Mouse (Mus musculus): Measurements from ENCODE around the gene Scn5a. TPM values are rescaled to one million over a fixed set of nuclear protein-coding genes. Genes with fewer than 3 reads are reported as not detected.

Gene Scn5a
- total and polyA plus RNA-seq, 2 experiments from 2014 or later = 0.38 to 1.2 TPM

DNA sequence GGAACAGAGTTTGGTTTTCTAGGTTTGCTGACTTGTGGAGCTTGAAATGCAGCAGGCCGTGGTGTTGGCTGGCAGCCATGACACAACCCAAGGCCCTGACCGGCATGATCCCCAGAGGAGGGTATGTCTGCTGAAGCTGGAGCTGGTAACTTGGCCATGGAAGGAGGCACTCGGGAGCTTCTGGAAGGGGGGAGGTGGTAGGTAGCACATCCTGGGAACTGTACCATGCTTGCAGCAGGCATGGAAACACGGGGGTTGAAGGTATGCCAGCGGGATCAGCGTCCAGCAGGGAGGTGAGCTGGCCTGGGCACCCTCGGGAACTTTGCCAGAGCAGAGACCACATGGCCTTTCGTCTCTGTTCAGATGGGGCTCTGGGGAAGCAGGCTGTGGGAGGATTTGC is 55.5 kb downstream of the Scn5a start:
- H3K27me3 ChIP-seq (ENCODE audit: insufficient read depth, low read length) = peaks cover 62% of the 10 kb centered on the region
- no peaks in the 10 kb centered on the region for H3K4me1 ChIP-seq (ENCODE audit: insufficient read depth, low read length)
- 86% methylated on average over 8 of the region's 8 CpGs for WGBS
- H3K27ac ChIP-seq (ENCODE audit: low read depth, low read length) = no peak overlapping the region
- TF ChIP-seq CTCF (IDR thresholded peaks at IDR 0.05) = no peak
- H3K36me3 ChIP-seq (ENCODE audit: insufficient read depth, low read length) = no peaks in the 10 kb centered on the region
- ATAC-seq (ENCODE audit: low FRiP score) (no peak), DNase-seq (ENCODE audit: low spot score) (no peak)
- no peak overlapping the region for H3K9ac ChIP-seq (replicated peaks; ENCODE audit: low read length, poor library complexity, severe bottlenecking)
- no peak overlapping the region for H3K4me2 ChIP-seq (ENCODE audit: low read depth, low read length, poor library complexity, severe bottlenecking)
- H3K4me3 ChIP-seq (ENCODE audit: low read depth, low read length) = no peak overlapping the region
- no peaks in the 10 kb centered on the region for H3K9me3 ChIP-seq (ENCODE audit: low read length)

DNA sequence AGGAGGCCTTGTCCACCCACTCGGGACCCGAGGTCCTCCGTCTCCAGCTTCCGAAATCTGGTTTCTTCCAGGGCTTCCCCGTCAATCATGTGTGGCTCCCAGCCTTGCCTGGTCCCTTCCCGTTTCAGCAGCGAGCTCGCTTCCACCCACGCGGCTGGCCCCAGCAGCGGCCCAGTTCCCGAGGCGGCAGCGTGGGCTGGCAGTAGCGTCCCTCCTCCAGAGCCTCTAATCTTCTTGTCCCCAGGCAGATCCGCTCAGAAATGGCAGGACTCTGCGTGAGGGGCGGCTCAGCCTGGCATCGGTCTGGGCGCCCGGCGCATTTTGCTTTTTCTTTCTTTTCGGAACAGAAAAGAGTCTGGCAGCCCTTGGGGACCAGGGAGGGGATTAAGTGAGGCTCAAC is 59.7 kb downstream of the Scn5a start:
- Histone ChIP-seq H3K27ac (ENCODE audit: low read depth, low read length) (no peak overlapping the region), H3K4me3 (ENCODE audit: low read depth, low read length) (no peak overlapping the region), H3K4me1 (ENCODE audit: insufficient read depth, low read length) (no peaks in the 10 kb centered on the region), H3K36me3 (ENCODE audit: insufficient read depth, low read length) (no peaks in the 10 kb centered on the region), H3K9ac (replicated peaks; ENCODE audit: low read length, poor library complexity, severe bottlenecking) (0 out of 2 replicates have a peak overlapping the region, but pooled peaks have one; percentile 5), H3K4me2 (ENCODE audit: low read depth, low read length, poor library complexity, severe bottlenecking) (no peak overlapping the region), H3K27me3 (ENCODE audit: insufficient read depth, low read length) (peaks cover 54% of the 10 kb centered on the region), H3K9me3 (ENCODE audit: low read length) (no peaks in the 10 kb centered on the region)
- WGBS = 32% methylated on average over 23 of the region's 23 CpGs
- no peak for ATAC-seq (ENCODE audit: low FRiP score)
- DNase-seq (ENCODE audit: low spot score) = no peak
- TF ChIP-seq CTCF (IDR thresholded peaks at IDR 0.05) = no peak

DNA sequence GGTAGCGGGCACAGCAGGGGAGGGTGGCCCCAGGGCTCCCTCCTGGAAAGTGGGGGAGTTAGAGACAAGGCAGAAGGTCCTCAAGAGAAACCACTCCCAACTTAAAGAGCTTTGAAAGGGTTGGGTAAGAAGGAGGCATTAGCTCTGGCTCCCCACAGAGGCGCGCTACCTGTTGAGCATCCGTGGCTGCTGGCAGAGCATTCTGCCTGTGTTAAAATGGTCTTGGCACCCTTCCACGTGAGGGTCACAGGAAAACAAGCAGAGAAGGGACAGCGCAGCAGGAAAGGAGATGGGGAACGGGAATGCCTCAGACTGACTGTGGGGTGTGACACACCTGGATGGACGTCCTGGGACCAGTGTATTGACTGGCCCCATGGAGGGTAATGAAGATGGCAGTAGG is 60.6 kb downstream of the Scn5a start:
- no peak for TF ChIP-seq CTCF (IDR thresholded peaks at IDR 0.05)
- 57% methylated on average over 8 of the region's 8 CpGs for WGBS
- no peak overlapping the region for H3K27ac ChIP-seq (ENCODE audit: low read depth, low read length)

DNA sequence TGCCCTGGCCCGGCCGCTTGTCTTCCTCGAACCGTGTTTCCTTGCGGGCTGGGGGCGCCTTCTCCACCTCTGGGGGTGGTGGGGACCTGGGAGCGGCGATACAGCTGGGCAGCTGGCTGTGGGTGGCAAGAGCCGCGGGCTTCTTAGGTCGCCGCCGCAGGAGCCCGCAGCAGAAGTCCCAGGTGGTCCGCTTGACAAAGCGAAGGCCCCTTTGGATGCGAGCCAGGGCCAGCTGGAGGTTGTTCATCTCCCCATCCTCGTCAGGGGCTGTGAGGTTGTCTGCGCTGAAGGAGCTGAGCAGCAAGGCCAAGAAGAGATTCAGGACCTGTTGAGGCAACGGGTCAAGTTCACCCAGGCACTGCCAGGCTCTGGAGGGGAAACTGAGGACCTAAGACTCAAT is 61.3 kb downstream of the Scn5a start:
- no peak for TF ChIP-seq CTCF (IDR thresholded peaks at IDR 0.05)
- Histone ChIP-seq H3K4me3 (ENCODE audit: low read depth, low read length) (no peak overlapping the region), H3K4me2 (ENCODE audit: low read depth, low read length, poor library complexity, severe bottlenecking) (no peak overlapping the region), H3K36me3 (ENCODE audit: insufficient read depth, low read length) (no peaks in the 10 kb centered on the region), H3K9me3 (ENCODE audit: low read length) (no peaks in the 10 kb centered on the region), H3K27me3 (ENCODE audit: insufficient read depth, low read length) (peaks cover 48% of the 10 kb centered on the region), H3K4me1 (ENCODE audit: insufficient read depth, low read length) (no peaks in the 10 kb centered on the region), H3K27ac (ENCODE audit: low read depth, low read length) (no peak overlapping the region), H3K9ac (replicated peaks; ENCODE audit: low read length, poor library complexity, severe bottlenecking) (no peak overlapping the region)
- 15% methylated on average over 20 of the region's 20 CpGs for WGBS
- ATAC-seq (ENCODE audit: low FRiP score) (no peak), DNase-seq (ENCODE audit: low spot score) (no peak)

More for the DNA sequence above, 60.6 kb downstream of the Scn5a start:
- no peak for ATAC-seq (ENCODE audit: low FRiP score)
- H3K4me1 ChIP-seq (ENCODE audit: insufficient read depth, low read length) = no peaks in the 10 kb centered on the region
- H3K9ac ChIP-seq (replicated peaks; ENCODE audit: low read length, poor library complexity, severe bottlenecking) = no peak overlapping the region
- no peak overlapping the region for H3K4me2 ChIP-seq (ENCODE audit: low read depth, low read length, poor library complexity, severe bottlenecking)
- no peaks in the 10 kb centered on the region for H3K36me3 ChIP-seq (ENCODE audit: insufficient read depth, low read length)
- DNase-seq (ENCODE audit: low spot score) = no peak
- peaks cover 46% of the 10 kb centered on the region for H3K27me3 ChIP-seq (ENCODE audit: insufficient read depth, low read length)
- H3K4me3 ChIP-seq (ENCODE audit: low read depth, low read length) = no peak overlapping the region
- no peaks in the 10 kb centered on the region for H3K9me3 ChIP-seq (ENCODE audit: low read length)

DNA sequence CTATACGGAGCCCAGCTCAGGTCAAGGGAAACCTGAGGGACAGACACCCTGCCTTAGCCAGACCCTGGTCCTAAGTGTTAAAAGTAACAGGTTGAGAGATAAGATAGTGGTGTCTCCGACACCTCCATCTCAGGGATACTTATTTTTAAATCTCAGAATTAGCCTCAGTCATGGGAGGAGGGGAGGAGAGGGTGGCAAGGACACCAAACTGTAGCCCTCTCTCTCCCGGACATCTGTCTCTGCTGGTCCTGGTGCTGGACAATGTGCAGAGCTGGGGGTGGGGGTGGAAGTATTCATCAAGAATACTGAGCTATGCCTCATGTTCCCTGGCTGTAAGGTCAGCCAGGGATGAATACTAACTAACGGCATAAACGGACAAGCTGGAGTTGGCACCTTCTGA is 62.0 kb downstream of the Scn5a start:
- Histone ChIP-seq H3K4me3 (ENCODE audit: low read depth, low read length) (no peak overlapping the region), H3K9ac (replicated peaks; ENCODE audit: low read length, poor library complexity, severe bottlenecking) (no peak overlapping the region), H3K27ac (ENCODE audit: low read depth, low read length) (no peak overlapping the region), H3K27me3 (ENCODE audit: insufficient read depth, low read length) (peaks cover 42% of the 10 kb centered on the region), H3K36me3 (ENCODE audit: insufficient read depth, low read length) (no peaks in the 10 kb centered on the region), H3K4me1 (ENCODE audit: insufficient read depth, low read length) (no peaks in the 10 kb centered on the region), H3K9me3 (ENCODE audit: low read length) (no peaks in the 10 kb centered on the region), H3K4me2 (ENCODE audit: low read depth, low read length, poor library complexity, severe bottlenecking) (no peak overlapping the region)
- DNase-seq (ENCODE audit: low spot score) (no peak), ATAC-seq (ENCODE audit: low FRiP score) (no peak)
- WGBS = 72% methylated on average over 5 of the region's 5 CpGs
- TF ChIP-seq CTCF (IDR thresholded peaks at IDR 0.05) = no peak

DNA sequence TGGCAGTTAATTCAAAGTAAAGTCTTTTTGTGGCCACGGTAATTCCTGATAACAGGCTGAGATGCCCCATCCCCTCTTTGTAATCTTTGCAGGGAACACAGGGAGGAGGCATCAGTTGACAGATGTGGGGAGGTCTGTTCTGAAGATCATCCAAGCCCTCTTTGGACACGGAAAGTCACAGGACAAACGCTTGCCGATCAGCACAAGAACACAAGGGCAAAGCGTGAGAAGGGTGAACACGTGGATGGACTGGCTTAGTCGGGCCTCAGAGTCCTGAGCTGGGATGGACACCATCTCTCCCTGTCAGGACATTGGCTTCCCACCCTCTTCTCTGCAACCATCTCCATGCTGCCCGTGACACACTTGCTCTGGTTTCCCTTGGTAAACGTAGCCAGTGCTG is 63.4 kb downstream of the Scn5a start:
- Histone ChIP-seq H3K27me3 (ENCODE audit: insufficient read depth, low read length) (peaks cover 37% of the 10 kb centered on the region), H3K27ac (ENCODE audit: low read depth, low read length) (no peak overlapping the region), H3K4me1 (ENCODE audit: insufficient read depth, low read length) (no peaks in the 10 kb centered on the region), H3K36me3 (ENCODE audit: insufficient read depth, low read length) (no peaks in the 10 kb centered on the region), H3K9ac (replicated peaks; ENCODE audit: low read length, poor library complexity, severe bottlenecking) (no peak overlapping the region), H3K4me3 (ENCODE audit: low read depth, low read length) (no peak overlapping the region), H3K9me3 (ENCODE audit: low read length) (no peaks in the 10 kb centered on the region), H3K4me2 (ENCODE audit: low read depth, low read length, poor library complexity, severe bottlenecking) (no peak overlapping the region)
- no peak for ATAC-seq (ENCODE audit: low FRiP score)
- no peak for TF ChIP-seq CTCF (IDR thresholded peaks at IDR 0.05)
- WGBS = 85% methylated on average over 9 of the region's 9 CpGs
- DNase-seq (ENCODE audit: low spot score) = no peak

All from midbrain, postnatal 0 days (tissue).